Mouse (Mus musculus) limb, embryonic 11.5 days (tissue): Measurements from ENCODE around the gene Ttpal. TPM values are rescaled to one million over a fixed set of nuclear protein-coding genes. Genes with fewer than 3 reads are reported as not detected.
A peak's percentile ranks its signal among the peaks of the same experiment; 100 is the strongest.
"Not testable (repeated sequence)": the region's sequence is repeated elsewhere in the genome, so short reads cannot be mapped to it uniquely, and the experiment has no call there.

Source experiments
- ATAC-seq: fragments of 200-750 bp; cut with Nextera tagmentation; 2 replicates; pipeline ENCODE4 v1.8.0; 2017; ENCODE audit warnings: low read depth; ENCODE audit not compliant: insufficient number of reproducible peaks, low FRiP score, low TSS enrichment
- DNase-seq: peaks from one replicate; pipeline ENCODE4 v3.0.0-alpha.2; 2015; ENCODE audit warnings: low spot score
- H3K27ac ChIP-seq: fragments of 300-500 bp; sonication (generic); replicated peaks from 2 replicates; pipeline ENCODE4 v1.5.1; 2014; ENCODE audit warnings: low read depth, mild to moderate bottlenecking, low read length
- H3K27me3 ChIP-seq: fragments of 300-500 bp; sonication (generic); 2 replicates; pipeline ENCODE4 v1.6.1; 2014; ENCODE audit warnings: mild to moderate bottlenecking, low read length, mixed read lengths; ENCODE audit not compliant: control insufficient read depth, insufficient read depth
- H3K36me3 ChIP-seq: fragments of 300-500 bp; sonication (generic); 2 replicates; pipeline ENCODE4 v1.6.1; 2014; ENCODE audit warnings: mild to moderate bottlenecking, low read length, moderate library complexity, mixed read lengths; ENCODE audit not compliant: control insufficient read depth, insufficient read depth
- H3K4me1 ChIP-seq: fragments of 300-500 bp; sonication (generic); 2 replicates; pipeline ENCODE4 v1.6.1; 2014; ENCODE audit warnings: low read length, mixed read lengths; ENCODE audit not compliant: control insufficient read depth, insufficient read depth
- H3K4me2 ChIP-seq: fragments of 300-500 bp; sonication (generic); 2 replicates; pipeline ENCODE4 v1.6.1; 2014; ENCODE audit warnings: low read depth, mild to moderate bottlenecking, moderate library complexity; ENCODE audit not compliant: severe bottlenecking
- H3K4me3 ChIP-seq: fragments of 300-500 bp; sonication (generic); 2 replicates; pipeline ENCODE4 v1.5.1; 2014; ENCODE audit warnings: low read depth, low read length
- H3K9ac ChIP-seq: fragments of 300-500 bp; sonication (generic); 2 replicates; pipeline ENCODE4 v1.6.1; 2014; ENCODE audit warnings: mild to moderate bottlenecking, low read length
- H3K9me3 ChIP-seq: fragments of 300-500 bp; sonication (generic); 2 replicates; pipeline ENCODE4 v1.6.1; 2016; ENCODE audit warnings: low read length; ENCODE audit not compliant: control insufficient read depth
- WGBS: fragments of 180-500 bp; shearing (Covaris S2); extraction: QIAGEN DNeasy Blood & Tissue Kit; methylation state at CpG from one replicate; pipeline ENCODE4 v1.1.7; 2014; 5-methylcytosine and 5-hydroxymethylcytosine counted together
- polyA plus RNA-seq: library from polyadenylated mRNA; unstranded; fragments of >200 nt; fragmentation: Nextera tagmentation; extraction: Ambion mirVana; gene quantifications from 2 replicates; pipeline ENCODE4 v1.2.1, GENCODE M21; 2014

Ttpal gene
- polyA plus RNA-seq, 1 experiment from 2014 or later, result 43.3 TPM

- no peak overlapping the region for H3K27ac ChIP-seq
- no peaks in the 10 kb centered on the region for H3K4me1 ChIP-seq
- H3K9me3 ChIP-seq, result no peaks in the 10 kb centered on the region
- H3K9ac ChIP-seq, result no peak overlapping the region
- H3K36me3 ChIP-seq, result peaks cover 2% of the 10 kb centered on the region; the same call in 1 of the 2 replicates
- WGBS, result 94% methylated on average over 30 of the region's 30 CpGs
- no peaks in the 10 kb centered on the region for H3K27me3 ChIP-seq
- no peak overlapping the region for H3K4me3 ChIP-seq
- no peak for DNase-seq
- peak overlapping the region; percentile 59; the same call in 1 of the 2 replicates for H3K4me2 ChIP-seq
- ATAC-seq, result no peak
Observed at GRCm38 (mm10) chr2:163642685-163643575, 40.8 kb downstream of the Ttpal start.

- no peak for ATAC-seq
- no peaks in the 10 kb centered on the region for H3K9me3 ChIP-seq
- no peak for DNase-seq
Observed at GRCm38 (mm10) chr2:163643576-163643971, 41.5 kb downstream of the Ttpal start.

GRCm38 (mm10) chr2:163644047-163644446, 41.9 kb downstream of the Ttpal start:
- WGBS, result 17% methylated on average over 4 of the region's 4 CpGs
- DNase-seq (no peak), ATAC-seq (no peak)
- peak overlapping the region; percentile 93 for H3K9ac ChIP-seq
- no peaks in the 10 kb centered on the region for H3K27me3 ChIP-seq
- peaks cover 2% of the 10 kb centered on the region; the same call in 1 of the 2 replicates for H3K36me3 ChIP-seq
- no peaks in the 10 kb centered on the region for H3K9me3 ChIP-seq
- H3K4me1 ChIP-seq, result no peaks in the 10 kb centered on the region
- peak overlapping the region; percentile 96 for H3K4me3 ChIP-seq
- no peak overlapping the region; the same call in 1 of the 2 replicates for H3K27ac ChIP-seq
- peak overlapping the region; percentile 59 for H3K4me2 ChIP-seq

More at GRCm38 (mm10) chr2:163643576-163643971, 41.5 kb downstream of the Ttpal start:
- Histone ChIP-seq H3K4me2 (peak overlapping the region; percentile 59), H3K27ac (no peak overlapping the region), H3K4me3 (peak overlapping the region; percentile 96; the same call in 1 of the 2 replicates), H3K4me1 (no peaks in the 10 kb centered on the region), H3K36me3 (peaks cover 2% of the 10 kb centered on the region; the same call in 1 of the 2 replicates), H3K9ac (no peak overlapping the region; the same call in 1 of the 2 replicates), H3K27me3 (no peaks in the 10 kb centered on the region)
- WGBS, result 89% methylated on average over 2 of the region's 2 CpGs

GRCm38 (mm10) chr2:163644575-163645385, 42.7 kb downstream of the Ttpal start, which contains the start of gene Serinc3:
Gene Serinc3 (minus strand): TSS chr2:163645131.
- Histone ChIP-seq H3K36me3 (peaks cover 2% of the 10 kb centered on the region; the same call in 1 of the 2 replicates), H3K4me2 (peak within 1 kb of the TSS; percentile 59), H3K27ac (peak within 1 kb of the TSS; percentile 96), H3K9me3 (no peaks in the 10 kb centered on the region), H3K9ac (peak within 1 kb of the TSS; percentile 93), H3K4me1 (no peaks in the 10 kb centered on the region), H3K27me3 (no peaks in the 10 kb centered on the region), H3K4me3 (peak within 1 kb of the TSS; percentile 96)
- DNase-seq (peak; percentile 100), ATAC-seq (peak; percentile 97)
- WGBS, result under 1% methylated on average over 71 of the region's 74 CpGs

GRCm38 (mm10) chr2:163645700-163646460, 43.8 kb downstream of the Ttpal start:
- H3K9me3 ChIP-seq, result no peaks in the 10 kb centered on the region; the same call in 1 of the 2 replicates
- no peaks in the 10 kb centered on the region for H3K4me1 ChIP-seq
- DNase-seq, result no peak
- no peak overlapping the region for H3K27ac ChIP-seq
- no peak overlapping the region for H3K4me3 ChIP-seq
- H3K9ac ChIP-seq, result 0 out of 2 replicates have a peak overlapping the region, but pooled peaks have one; percentile 3
- whole genome bisulfite sequencing, result 81% methylated on average over 11 of the region's 11 CpGs
- no peak overlapping the region for H3K4me2 ChIP-seq
- 0 out of 2 replicates have a peak, but pooled peaks cover 2% of the 10 kb centered on the region for H3K36me3 ChIP-seq
- H3K27me3 ChIP-seq, result no peaks in the 10 kb centered on the region
- ATAC-seq, result no peak

GRCm38 (mm10) chr2:163646461-163647080, 44.5 kb downstream of the Ttpal start:
- Histone ChIP-seq H3K4me1 (no peaks in the 10 kb centered on the region), H3K27ac (no peak overlapping the region)

GRCm38 (mm10) chr2:163655699-163656098, 53.6 kb downstream of the Ttpal start:
- not testable (repeated sequence) for H3K36me3 ChIP-seq, DNase-seq, H3K27me3 ChIP-seq, H3K9me3 ChIP-seq, H3K27ac ChIP-seq, H3K4me1 ChIP-seq, H3K4me3 ChIP-seq, ATAC-seq, H3K9ac ChIP-seq, H3K4me2 ChIP-seq
- 95% methylated on average over 7 of the region's 12 CpGs for WGBS

More at GRCm38 (mm10) chr2:163646461-163647080, 44.5 kb downstream of the Ttpal start:
- 99% methylated on average over 5 of the region's 5 CpGs for WGBS
- DNase-seq (no peak), ATAC-seq (no peak)
- H3K27me3 ChIP-seq, result no peaks in the 10 kb centered on the region
- no peak overlapping the region for H3K4me3 ChIP-seq
- no peak overlapping the region for H3K9ac ChIP-seq
- H3K9me3 ChIP-seq, result no peaks in the 10 kb centered on the region; the same call in 1 of the 2 replicates
- H3K4me2 ChIP-seq, result no peak overlapping the region
- H3K36me3 ChIP-seq, result no peaks in the 10 kb centered on the region
